Mouse (Mus musculus): Measurements from ENCODE around the gene Chrm1. TPM values are rescaled to one million over a fixed set of nuclear protein-coding genes. Genes with fewer than 3 reads are reported as not detected.
"Not testable (repeated sequence)": the region's sequence is repeated elsewhere in the genome, so short reads cannot be mapped to it uniquely, and the experiment has no call there.

The Chrm1 gene
- polyA plus RNA-seq, 1 experiment from 2014 or later: 0.19 TPM

GRCm38 (mm10) chr19:8718357-8718756, 54.8 kb downstream of the Chrm1 start:
- H3K4me3 ChIP-seq (ENCODE audit: low read depth, low read length): no peak overlapping the region
- H3K4me1 ChIP-seq (ENCODE audit: control insufficient read depth, insufficient read depth, low read length): peaks cover 12% of the 10 kb centered on the region; the same call in 1 of the 2 replicates
- no peak overlapping the region for H3K27ac ChIP-seq (ENCODE audit: low read depth, low read length)
- no peaks in the 10 kb centered on the region for H3K9me3 ChIP-seq (ENCODE audit: control insufficient read depth, low read length)
- H3K4me2 ChIP-seq (ENCODE audit: low read depth, low read length): no peak overlapping the region
- ATAC-seq (ENCODE audit: low read depth): no peak
- H3K9ac ChIP-seq (replicated peaks; ENCODE audit: low read depth, low read length): no peak overlapping the region
- WGBS: 74% methylated on average over 3 of the region's 3 CpGs
- H3K36me3 ChIP-seq (ENCODE audit: control insufficient read depth, insufficient read depth, low read length): no peaks in the 10 kb centered on the region
- H3K27me3 ChIP-seq (ENCODE audit: control insufficient read depth, insufficient read depth, low read length): no peaks in the 10 kb centered on the region

GRCm38 (mm10) chr19:8719037-8719436, 55.4 kb downstream of the Chrm1 start:
- not testable (repeated sequence) for H3K27ac ChIP-seq (ENCODE audit: low read depth, low read length); H3K27me3 ChIP-seq (ENCODE audit: control insufficient read depth, insufficient read depth, low read length); H3K4me2 ChIP-seq (ENCODE audit: low read depth, low read length); ATAC-seq (ENCODE audit: low read depth); H3K36me3 ChIP-seq (ENCODE audit: control insufficient read depth, insufficient read depth, low read length); H3K4me3 ChIP-seq (ENCODE audit: low read depth, low read length); H3K9ac ChIP-seq (replicated peaks; ENCODE audit: low read depth, low read length); H3K9me3 ChIP-seq (ENCODE audit: control insufficient read depth, low read length)
- peaks cover 13% of the 10 kb centered on the region; the same call in 1 of the 2 replicates for H3K4me1 ChIP-seq (ENCODE audit: control insufficient read depth, insufficient read depth, low read length)

GRCm38 (mm10) chr19:8721378-8721777, 57.8 kb downstream of the Chrm1 start:
- WGBS: 83% methylated on average over 1 of the region's 1 CpGs
- peak overlapping the region; percentile 66 for H3K4me2 ChIP-seq (ENCODE audit: low read depth, low read length)
- H3K4me1 ChIP-seq (ENCODE audit: control insufficient read depth, insufficient read depth, low read length): peaks cover 27% of the 10 kb centered on the region
- H3K27ac ChIP-seq (ENCODE audit: low read depth, low read length): no peak overlapping the region
- H3K36me3 ChIP-seq (ENCODE audit: control insufficient read depth, insufficient read depth, low read length): peaks cover 20% of the 10 kb centered on the region
- H3K27me3 ChIP-seq (ENCODE audit: control insufficient read depth, insufficient read depth, low read length): no peaks in the 10 kb centered on the region
- H3K9ac ChIP-seq (replicated peaks; ENCODE audit: low read depth, low read length): no peak overlapping the region; the same call in 1 of the 2 replicates
- H3K9me3 ChIP-seq (ENCODE audit: control insufficient read depth, low read length): no peaks in the 10 kb centered on the region
- ATAC-seq (ENCODE audit: low read depth): no peak
- H3K4me3 ChIP-seq (ENCODE audit: low read depth, low read length): no peak overlapping the region; the same call in 1 of the 2 replicates

GRCm38 (mm10) chr19:8722021-8722420, 58.4 kb downstream of the Chrm1 start:
- 66% methylated on average over 4 of the region's 4 CpGs for WGBS
- peak overlapping the region; percentile 86 for H3K4me3 ChIP-seq (ENCODE audit: low read depth, low read length)
- no peaks in the 10 kb centered on the region for H3K27me3 ChIP-seq (ENCODE audit: control insufficient read depth, insufficient read depth, low read length)
- H3K4me1 ChIP-seq (ENCODE audit: control insufficient read depth, insufficient read depth, low read length): peaks cover 27% of the 10 kb centered on the region
- no peak for ATAC-seq (ENCODE audit: low read depth)
- H3K4me2 ChIP-seq (ENCODE audit: low read depth, low read length): peak overlapping the region; percentile 66
- H3K27ac ChIP-seq (ENCODE audit: low read depth, low read length): 0 out of 2 replicates have a peak overlapping the region, but pooled peaks have one; percentile 92
- no peaks in the 10 kb centered on the region for H3K9me3 ChIP-seq (ENCODE audit: control insufficient read depth, low read length)
- H3K9ac ChIP-seq (replicated peaks; ENCODE audit: low read depth, low read length): peak overlapping the region; percentile 90
- H3K36me3 ChIP-seq (ENCODE audit: control insufficient read depth, insufficient read depth, low read length): peaks cover 21% of the 10 kb centered on the region

GRCm38 (mm10) chr19:8722559-8722906, 58.9 kb downstream of the Chrm1 start:
- Histone ChIP-seq H3K4me1 (ENCODE audit: control insufficient read depth, insufficient read depth, low read length) (peaks cover 27% of the 10 kb centered on the region), H3K27me3 (ENCODE audit: control insufficient read depth, insufficient read depth, low read length) (no peaks in the 10 kb centered on the region), H3K36me3 (ENCODE audit: control insufficient read depth, insufficient read depth, low read length) (peaks cover 21% of the 10 kb centered on the region), H3K9me3 (ENCODE audit: control insufficient read depth, low read length) (no peaks in the 10 kb centered on the region), H3K27ac (ENCODE audit: low read depth, low read length) (peak overlapping the region; percentile 92), H3K4me3 (ENCODE audit: low read depth, low read length) (peak overlapping the region; percentile 86), H3K9ac (replicated peaks; ENCODE audit: low read depth, low read length) (peak overlapping the region; percentile 90), H3K4me2 (ENCODE audit: low read depth, low read length) (peak overlapping the region; percentile 66)
- 1% methylated on average over 5 of the region's 5 CpGs for WGBS
- peak; percentile 20 for ATAC-seq (ENCODE audit: low read depth)

GRCm38 (mm10) chr19:8722907-8723573, 59.5 kb downstream of the Chrm1 start, which contains the start of gene Slc3a2:
TSS of gene Slc3a2 (minus strand) at chr19:8723369.
- Histone ChIP-seq H3K4me3 (ENCODE audit: low read depth, low read length) (peak within 1 kb of the TSS; percentile 86), H3K4me1 (ENCODE audit: control insufficient read depth, insufficient read depth, low read length) (peaks cover 27% of the 10 kb centered on the region), H3K9me3 (ENCODE audit: control insufficient read depth, low read length) (no peaks in the 10 kb centered on the region), H3K36me3 (ENCODE audit: control insufficient read depth, insufficient read depth, low read length) (peaks cover 21% of the 10 kb centered on the region), H3K9ac (replicated peaks; ENCODE audit: low read depth, low read length) (peak within 1 kb of the TSS; percentile 90), H3K27ac (ENCODE audit: low read depth, low read length) (peak within 1 kb of the TSS; percentile 92), H3K27me3 (ENCODE audit: control insufficient read depth, insufficient read depth, low read length) (no peaks in the 10 kb centered on the region), H3K4me2 (ENCODE audit: low read depth, low read length) (peak within 1 kb of the TSS; percentile 72)
- under 1% methylated on average over 50 of the region's 50 CpGs for WGBS
- ATAC-seq (ENCODE audit: low read depth): peak; percentile 95

GRCm38 (mm10) chr19:8723574-8724346, 60.2 kb downstream of the Chrm1 start:
- H3K36me3 ChIP-seq (ENCODE audit: control insufficient read depth, insufficient read depth, low read length): peaks cover 21% of the 10 kb centered on the region
- no peaks in the 10 kb centered on the region for H3K9me3 ChIP-seq (ENCODE audit: control insufficient read depth, low read length)
- ATAC-seq (ENCODE audit: low read depth): peak; percentile 1; the same call in 1 of the 2 replicates
- peak overlapping the region; percentile 86 for H3K4me3 ChIP-seq (ENCODE audit: low read depth, low read length)
- no peaks in the 10 kb centered on the region for H3K27me3 ChIP-seq (ENCODE audit: control insufficient read depth, insufficient read depth, low read length)
- under 1% methylated on average over 20 of the region's 20 CpGs for WGBS
- H3K4me1 ChIP-seq (ENCODE audit: control insufficient read depth, insufficient read depth, low read length): peaks cover 27% of the 10 kb centered on the region
- H3K9ac ChIP-seq (replicated peaks; ENCODE audit: low read depth, low read length): peak overlapping the region; percentile 90
- H3K4me2 ChIP-seq (ENCODE audit: low read depth, low read length): peak overlapping the region; percentile 72
- H3K27ac ChIP-seq (ENCODE audit: low read depth, low read length): peak overlapping the region; percentile 70

GRCm38 (mm10) chr19:8724392-8724791, 60.8 kb downstream of the Chrm1 start:
- ATAC-seq (ENCODE audit: low read depth): no peak
- Histone ChIP-seq H3K4me2 (ENCODE audit: low read depth, low read length) (peak overlapping the region; percentile 72), H3K9me3 (ENCODE audit: control insufficient read depth, low read length) (no peaks in the 10 kb centered on the region), H3K4me1 (ENCODE audit: control insufficient read depth, insufficient read depth, low read length) (peaks cover 27% of the 10 kb centered on the region), H3K4me3 (ENCODE audit: low read depth, low read length) (peak overlapping the region; percentile 86), H3K27me3 (ENCODE audit: control insufficient read depth, insufficient read depth, low read length) (no peaks in the 10 kb centered on the region), H3K36me3 (ENCODE audit: control insufficient read depth, insufficient read depth, low read length) (peaks cover 21% of the 10 kb centered on the region), H3K27ac (ENCODE audit: low read depth, low read length) (no peak overlapping the region), H3K9ac (replicated peaks; ENCODE audit: low read depth, low read length) (peak overlapping the region; percentile 90; the same call in 1 of the 2 replicates)
- WGBS: 4% methylated on average over 2 of the region's 2 CpGs

- H3K4me1 ChIP-seq (ENCODE audit: control insufficient read depth, insufficient read depth, low read length): peaks cover 27% of the 10 kb centered on the region
- H3K36me3 ChIP-seq (ENCODE audit: control insufficient read depth, insufficient read depth, low read length): peaks cover 21% of the 10 kb centered on the region
- no peak overlapping the region for H3K27ac ChIP-seq (ENCODE audit: low read depth, low read length)
- no peaks in the 10 kb centered on the region for H3K9me3 ChIP-seq (ENCODE audit: control insufficient read depth, low read length)
- peak overlapping the region; percentile 72 for H3K4me2 ChIP-seq (ENCODE audit: low read depth, low read length)
- H3K9ac ChIP-seq (replicated peaks; ENCODE audit: low read depth, low read length): peak overlapping the region; percentile 90; the same call in 1 of the 2 replicates
- H3K4me3 ChIP-seq (ENCODE audit: low read depth, low read length): peak overlapping the region; percentile 86
- no peaks in the 10 kb centered on the region for H3K27me3 ChIP-seq (ENCODE audit: control insufficient read depth, insufficient read depth, low read length)
- ATAC-seq (ENCODE audit: low read depth): no peak
- 51% methylated on average over 4 of the region's 4 CpGs for WGBS
Measured at GRCm38 (mm10) chr19:8725081-8725613, 61.6 kb downstream of the Chrm1 start.
